In the genomic region with DNA sequence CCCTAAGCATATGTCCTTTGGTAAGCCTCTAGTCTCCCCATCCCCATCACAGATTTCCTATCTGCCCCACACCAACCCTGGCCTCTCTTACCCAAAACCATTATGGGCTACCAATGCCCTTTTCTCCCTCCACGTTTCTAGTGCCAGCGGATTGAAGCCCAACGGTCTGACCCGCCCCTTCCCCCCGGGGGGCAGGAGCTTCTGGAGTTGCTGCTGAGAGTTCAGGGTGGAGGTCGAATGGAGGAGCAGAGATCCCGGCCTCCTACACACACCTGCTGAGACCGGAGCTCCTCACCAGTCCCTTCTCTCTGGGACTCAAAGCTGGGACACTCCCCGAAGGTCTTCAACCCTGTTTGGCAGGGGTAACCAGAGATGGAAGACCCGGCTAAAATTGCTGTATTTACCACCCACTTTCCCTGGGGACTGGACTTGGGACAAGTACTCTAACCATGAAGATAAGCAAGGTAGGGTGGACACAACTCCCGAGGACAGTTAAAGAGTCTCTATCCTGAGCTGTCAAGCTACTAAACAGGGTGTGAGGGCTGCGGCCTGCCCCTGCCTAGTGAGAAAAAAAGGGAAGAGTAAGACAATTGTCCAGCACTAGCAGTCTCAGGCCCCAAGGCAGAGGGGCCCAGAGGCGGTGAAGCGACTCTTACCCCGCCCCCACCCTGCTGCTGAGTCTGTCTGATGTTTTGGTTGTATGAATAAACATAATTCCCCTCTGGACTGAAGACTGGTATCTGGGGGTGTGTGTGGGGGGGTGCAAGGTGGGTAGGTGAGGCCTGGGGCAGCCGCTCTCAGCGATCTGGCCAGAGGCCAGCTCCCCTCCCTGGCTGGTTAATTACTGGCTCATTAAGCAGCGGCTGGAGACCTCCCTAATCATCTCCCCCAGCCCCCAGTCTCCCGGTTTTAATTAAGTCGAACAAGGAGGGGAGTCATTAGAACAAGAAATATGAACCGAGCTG, we compare ENCODE assay signal across 8 mouse cellular contexts. TPM values are rescaled to one million over a fixed set of nuclear protein-coding genes. Genes with fewer than 3 reads are reported as not detected.
DNase-seq lines count a peak whose midpoint lies in the region; ATAC-seq lines count a peak whose summit lies in the region.

A gene (plus strand): TSS at position 238 of the 965 bp plus-strand sequence.

- H3K27ac ChIP-seq in embryonic facial prominence, embryonic 14.5 days (replicated peaks; ENCODE audit: low read depth, low read length) = peak within 1 kb of the TSS; percentile 99
- peak within 1 kb of the TSS; percentile 98 for H3K27ac ChIP-seq in heart, embryonic 15.5 days
- peak within 1 kb of the TSS; percentile 99 for H3K27ac ChIP-seq in stomach, embryonic 14.5 days (ENCODE audit: low read length)

- peak within 1 kb of the TSS; percentile 67 for H3K4me2 ChIP-seq in embryonic facial prominence, embryonic 14.5 days (ENCODE audit: low read depth, low read length)
- peak within 1 kb of the TSS; percentile 96 for H3K4me2 ChIP-seq in heart, embryonic 15.5 days
- peak within 1 kb of the TSS; percentile 88 for H3K4me2 ChIP-seq in stomach, embryonic 14.5 days (replicated peaks; ENCODE audit: low read depth, low read length)

- peak within 1 kb of the TSS; percentile 88 for H3K4me3 ChIP-seq in embryonic facial prominence, embryonic 14.5 days (ENCODE audit: low read depth, low read length)
- H3K4me3 ChIP-seq in heart, embryonic 15.5 days = peak within 1 kb of the TSS; percentile 95
- H3K4me3 ChIP-seq in stomach, embryonic 14.5 days (ENCODE audit: low read depth, low read length) = peak within 1 kb of the TSS; percentile 87

- no peaks in the 10 kb centered on the region for H3K27me3 ChIP-seq in embryonic facial prominence, embryonic 14.5 days (replicated peaks; ENCODE audit: control insufficient read depth, insufficient read depth, low read length)
- H3K27me3 ChIP-seq in heart, embryonic 15.5 days = no peaks in the 10 kb centered on the region
- H3K27me3 ChIP-seq in stomach, embryonic 14.5 days (ENCODE audit: control insufficient read depth, insufficient read depth, low read length) = no peaks in the 10 kb centered on the region

- H3K9me3 ChIP-seq in embryonic facial prominence, embryonic 14.5 days (ENCODE audit: control insufficient read depth, low read length) = no peaks in the 10 kb centered on the region
- no peaks in the 10 kb centered on the region for H3K9me3 ChIP-seq in heart, embryonic 15.5 days (replicated peaks)
- H3K9me3 ChIP-seq in stomach, embryonic 14.5 days (ENCODE audit: control insufficient read depth, low read depth, low read length) = no peaks in the 10 kb centered on the region

- H3K4me1 ChIP-seq in embryonic facial prominence, embryonic 14.5 days (ENCODE audit: control insufficient read depth, insufficient read depth, low read length) = peaks cover 47% of the 10 kb centered on the region
- H3K4me1 ChIP-seq in heart, embryonic 15.5 days (replicated peaks) = peaks cover 71% of the 10 kb centered on the region
- peaks cover 50% of the 10 kb centered on the region for H3K4me1 ChIP-seq in stomach, embryonic 14.5 days (ENCODE audit: control insufficient read depth, insufficient read depth, low read length)

- peak; percentile 22 to 29 for DNase-seq in B cell, adult 2 months
- peak; percentile 63 for DNase-seq in MN1 (ENCODE audit: low spot score)
- DNase-seq in embryonic facial prominence, embryonic 14.5 days (ENCODE audit: low spot score) = peak; percentile 64
- DNase-seq in large intestine, adult 2 months (ENCODE audit: low read depth, low spot score) = no peak
- DNase-seq in lung, postnatal 10 days = peak; percentile 49

- 4% methylated on average over 21 of the region's 21 CpGs for WGBS in embryonic facial prominence, embryonic 14.5 days
- WGBS in heart, embryonic 15.5 days = 5% methylated on average over 21 of the region's 21 CpGs
- 14% methylated on average over 21 of the region's 21 CpGs for WGBS in large intestine, adult 2 months
- WGBS in stomach, embryonic 14.5 days = 4% methylated on average over 21 of the region's 21 CpGs

- H3K9ac ChIP-seq in embryonic facial prominence, embryonic 14.5 days (ENCODE audit: low read depth, low read length) = peak within 1 kb of the TSS; percentile 98
- H3K9ac ChIP-seq in heart, embryonic 15.5 days = peak within 1 kb of the TSS; percentile 98
- H3K9ac ChIP-seq in stomach, embryonic 14.5 days (replicated peaks; ENCODE audit: low read depth, low read length) = peak within 1 kb of the TSS; percentile 95

- peaks cover 24% of the 10 kb centered on the region for H3K36me3 ChIP-seq in embryonic facial prominence, embryonic 14.5 days (ENCODE audit: control insufficient read depth, insufficient read depth, low read length)
- H3K36me3 ChIP-seq in heart, embryonic 15.5 days = peaks cover 18% of the 10 kb centered on the region
- H3K36me3 ChIP-seq in stomach, embryonic 14.5 days (ENCODE audit: control insufficient read depth, insufficient read depth, low read length) = peaks cover 17% of the 10 kb centered on the region

- no peak; the same call in 1 of the 2 replicates for ATAC-seq in embryonic facial prominence, embryonic 14.5 days (ENCODE audit: low read depth)
- ATAC-seq in heart, embryonic 15.5 days (replicated peaks; ENCODE audit: insufficient number of reproducible peaks, insufficient read depth, low FRiP score, low read depth) = 0 out of 2 replicates have a peak, but pooled peaks have one; percentile 3
- no peak for ATAC-seq in stomach, embryonic 14.5 days (ENCODE audit: insufficient number of reproducible peaks, insufficient read depth, low FRiP score, low read depth)
- ATAC-seq in inflammation-experienced regulatory T-cells, adult 6 months = no peak

RNA-seq across cellular contexts. Expression of the gene that starts here (rescaled TPM):
- polyA plus RNA-seq in embryonic facial prominence, embryonic 14.5 days (2014; fragmentation: Nextera tagmentation; extraction: Ambion mirVana) = 11.3 and 12.2 TPM in 2 replicates
- 4.8 and 5.5 TPM in 2 replicates for polyA plus RNA-seq in heart, embryonic 15.5 days (2015; fragmentation: Nextera tagmentation; extraction: Ambion mirVana)
- polyA plus RNA-seq in large intestine, adult 2 months (2012; rRNA removed) = 34.5 and 44.4 TPM in 2 replicates
- 13.1 and 15.5 TPM in 2 replicates for polyA plus RNA-seq in stomach, embryonic 14.5 days (2014; fragmentation: Nextera tagmentation; extraction: Ambion mirVana)
- 10 to 100 TPM in 1 of 3 experiments, 1 to 10 TPM in 2; 4.1 to 11.8 (median 8.8) TPM for polyA plus RNA-seq in inflammation-experienced regulatory T-cells, adult 6 months (2017; shearing (Covaris generic))
